Mouse (Mus musculus) gastrocnemius, postnatal 10 days (tissue): ENCODE data around the gene Avpi1. TPM values are rescaled to one million over a fixed set of nuclear protein-coding genes. Genes with fewer than 3 reads are reported as not detected.

Experiments
- DNase-seq: peaks from one replicate; pipeline ENCODE4 v3.0.0; 2021; ENCODE audit warnings: mixed read lengths
- total RNA-seq, 2 experiments: library from RNA; stranded (reverse); gene quantifications; 2 replicates each; pipeline ENCODE4 v1.2.3; 2021

Avpi1 gene
- total RNA-seq, 2 experiments from 2014 or later: 8.3 to 10.3 TPM

DNA sequence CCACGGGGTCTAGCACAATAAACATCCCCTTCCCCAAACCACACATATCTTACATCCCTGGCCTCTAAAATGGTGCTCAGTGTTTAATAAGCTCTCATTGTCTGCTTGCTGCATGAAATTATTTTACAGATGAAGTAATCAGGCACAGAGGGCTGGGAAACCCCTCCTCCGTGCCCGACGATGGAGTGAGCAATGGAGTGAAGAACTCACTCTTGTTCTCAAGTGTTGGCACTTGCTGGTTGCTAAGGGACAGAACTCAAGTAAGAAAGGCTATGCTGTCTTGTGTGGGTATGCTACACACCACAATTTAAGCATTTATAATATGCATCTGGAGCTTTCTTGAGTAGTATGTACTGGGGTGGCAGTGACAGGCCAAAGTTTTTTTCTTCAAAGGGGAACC lies 16.4 kb upstream of the Avpi1 start:
- no peak for DNase-seq

DNA sequence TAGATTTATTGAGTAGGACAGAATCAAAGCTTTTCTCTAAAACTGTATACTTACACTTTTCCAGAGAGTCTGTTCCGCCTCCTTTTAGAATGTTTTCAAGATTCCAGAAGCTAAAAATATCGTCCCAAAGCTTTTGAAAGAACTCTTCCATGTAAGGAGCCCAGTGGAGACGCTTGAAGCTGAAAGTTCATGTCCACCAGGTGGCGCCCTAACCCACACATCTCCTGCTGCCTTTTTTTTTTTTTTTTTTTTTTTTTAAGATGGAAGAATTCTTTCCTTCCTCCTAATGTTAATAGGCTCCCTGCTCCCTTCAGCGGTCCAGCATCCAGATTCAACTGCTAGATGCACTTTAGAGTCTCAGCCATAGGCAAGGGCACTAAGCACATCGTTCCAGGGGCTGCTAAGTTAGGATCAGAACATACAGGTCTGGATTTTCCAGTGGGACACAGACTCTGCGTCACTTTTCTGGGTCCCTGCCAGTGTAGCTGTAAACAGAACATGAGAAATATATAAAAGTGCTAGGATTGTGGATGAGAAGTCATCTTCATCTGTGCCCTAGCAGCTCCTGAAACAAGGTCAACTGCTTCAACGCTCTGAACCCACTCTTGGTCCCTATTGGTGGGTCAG lies 15.8 kb upstream of the Avpi1 start:
- DNase-seq: peak; percentile 91

DNA sequence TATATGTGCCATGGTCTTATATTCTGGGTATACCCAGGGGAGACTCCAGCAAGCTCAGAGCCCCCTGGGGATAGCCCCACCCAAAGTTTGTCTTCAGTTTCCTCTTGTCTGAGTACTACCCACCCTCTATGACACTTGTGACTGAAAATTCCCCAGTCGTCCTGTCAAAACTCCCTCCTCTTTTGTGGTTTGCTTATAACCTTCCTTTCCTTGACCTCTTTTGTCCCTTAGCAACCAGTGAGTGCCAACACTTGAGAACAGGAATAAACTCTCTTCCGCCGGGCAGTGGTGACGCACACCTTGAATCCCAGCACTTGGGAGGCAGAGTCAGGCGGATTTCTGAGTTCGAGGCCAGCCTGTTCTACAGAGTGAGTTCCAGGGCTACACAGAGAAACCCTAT lies 15.2 kb upstream of the Avpi1 start:
- no peak for DNase-seq

DNA sequence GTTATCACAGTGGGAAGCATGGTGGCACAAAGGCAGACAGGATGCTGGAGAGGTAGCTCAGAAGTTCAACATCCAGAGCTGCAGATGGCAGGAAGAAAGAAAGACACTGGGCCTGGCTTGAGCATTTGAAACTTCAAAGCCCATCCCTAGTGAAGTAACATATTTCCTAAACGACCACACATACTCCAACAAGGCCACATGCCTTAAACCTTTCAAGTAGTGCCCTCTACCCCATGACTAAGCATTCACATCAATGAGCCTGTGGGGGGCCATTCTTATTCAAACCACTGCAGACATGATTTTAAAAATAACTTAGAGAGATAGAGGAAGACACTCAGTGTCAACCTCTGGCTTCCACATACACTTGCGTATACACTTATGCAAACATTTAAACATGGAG lies 13.9 kb upstream of the Avpi1 start:
- no peak for DNase-seq

DNA sequence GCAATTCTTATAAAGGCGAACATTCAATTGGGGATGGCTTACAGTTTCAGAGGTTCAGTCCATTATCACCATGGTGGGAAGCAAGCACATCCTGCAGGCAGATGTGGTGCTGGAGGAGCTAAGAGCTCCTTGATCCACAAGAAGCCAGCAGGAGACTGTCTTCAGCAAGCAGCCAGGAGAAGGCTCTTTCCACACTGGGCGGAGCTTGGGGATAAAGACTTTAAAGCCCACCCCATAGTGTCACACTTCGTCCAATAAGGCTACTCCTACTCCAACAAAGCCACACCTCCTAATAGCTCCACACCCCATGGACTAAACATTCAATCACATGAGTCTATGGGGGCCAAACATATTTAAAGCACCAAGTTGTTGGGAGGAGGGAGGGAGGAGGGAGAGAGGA lies 13.1 kb upstream of the Avpi1 start:
- DNase-seq: no peak

DNA sequence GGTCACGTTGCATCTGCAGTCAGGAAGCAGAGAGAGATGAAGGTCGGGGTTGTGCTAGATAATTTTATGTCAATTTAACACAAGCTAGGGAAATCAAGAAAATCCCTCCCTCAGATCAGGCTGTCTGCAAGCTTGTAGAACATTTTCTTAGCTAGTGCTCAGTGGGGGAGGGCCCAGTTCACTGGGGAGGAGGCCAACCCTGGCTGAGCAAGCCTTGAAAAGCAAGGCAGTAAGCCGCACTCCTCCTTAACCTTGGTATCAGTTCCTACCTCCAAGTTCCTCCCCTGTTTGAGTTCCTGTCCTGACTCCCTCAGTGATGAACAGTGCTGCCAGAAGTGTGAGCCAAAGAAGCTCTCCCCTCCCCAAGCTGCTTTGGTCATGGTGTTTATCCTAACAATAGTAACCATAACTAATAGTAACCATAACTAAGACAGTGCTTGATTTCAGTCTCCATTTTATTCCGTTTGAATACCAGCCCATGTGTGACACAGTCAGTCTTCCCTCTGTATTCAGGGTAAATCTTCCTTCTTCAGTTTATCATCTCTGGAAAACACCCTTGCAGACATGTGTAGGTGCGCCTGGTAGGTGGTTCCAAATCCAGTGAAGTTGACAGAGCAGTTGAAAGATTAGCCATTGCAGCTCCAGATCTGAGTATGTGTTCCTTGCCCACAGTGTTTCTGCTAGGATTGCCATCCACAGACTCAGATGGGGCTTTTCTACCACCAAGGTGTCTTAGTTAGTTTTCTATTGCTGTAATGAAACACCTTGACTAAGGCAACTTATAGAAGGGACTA lies 11.1 kb upstream of the Avpi1 start:
- DNase-seq: no peak

DNA sequence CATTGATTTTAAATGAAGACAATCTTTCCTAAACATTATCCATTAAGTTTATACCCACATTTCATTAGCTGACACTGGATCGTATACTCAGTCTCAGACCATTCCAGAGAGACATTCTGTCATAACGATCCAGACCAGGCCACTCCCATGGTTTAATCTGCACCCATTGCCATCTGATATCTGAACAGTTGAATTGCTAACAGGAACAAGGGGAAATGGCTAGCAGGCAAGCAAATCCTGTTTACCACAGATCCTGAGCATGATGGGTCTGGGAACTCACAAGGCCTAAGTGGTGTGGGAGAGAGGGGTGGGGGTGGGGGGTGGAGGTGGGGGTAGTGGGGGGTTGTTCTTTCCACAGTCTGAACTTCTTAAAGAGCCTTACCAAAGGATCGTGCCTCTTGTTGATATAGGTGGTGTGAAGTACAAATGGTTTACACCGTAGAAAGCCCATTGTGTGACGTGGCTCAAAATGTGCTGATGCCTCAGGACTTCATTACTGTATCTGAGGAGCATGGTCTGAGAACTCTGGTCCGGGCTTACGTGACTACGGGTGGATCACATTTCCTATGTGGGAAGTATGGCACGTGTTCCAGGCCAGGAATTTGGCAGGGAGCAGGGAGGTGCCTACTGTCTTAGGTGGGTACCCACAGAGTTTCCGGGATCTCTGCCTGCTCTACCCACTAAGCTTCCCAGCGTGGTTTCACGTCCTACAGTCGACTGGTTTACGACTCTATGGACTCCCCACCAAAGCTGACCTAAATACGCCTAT lies 9.8 kb upstream of the Avpi1 start:
- DNase-seq: no peak

DNA sequence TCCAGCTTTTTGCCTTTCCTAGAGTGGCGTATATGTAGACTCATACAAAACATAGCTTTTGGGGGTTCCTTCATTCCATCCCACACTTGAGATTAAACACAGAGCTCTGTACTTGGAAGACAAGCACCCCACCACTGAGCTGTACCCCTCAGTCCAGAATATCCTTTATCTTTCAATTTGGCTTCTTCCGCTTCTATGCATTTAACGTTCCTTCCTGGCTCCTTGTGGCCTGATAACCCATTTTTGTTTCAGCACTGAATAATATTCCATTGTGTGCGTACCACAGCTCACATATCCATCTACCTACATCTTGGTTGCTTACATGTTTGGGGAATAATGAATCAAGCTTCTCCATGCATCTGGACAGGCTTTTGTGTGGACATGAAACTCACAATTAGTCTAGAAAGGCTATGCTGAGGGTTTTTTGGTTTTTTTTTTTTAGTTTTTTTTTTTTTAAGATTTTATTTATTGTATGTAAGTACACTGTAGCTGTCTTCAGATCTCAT lies 8.4 kb upstream of the Avpi1 start:
- DNase-seq: no peak

DNA sequence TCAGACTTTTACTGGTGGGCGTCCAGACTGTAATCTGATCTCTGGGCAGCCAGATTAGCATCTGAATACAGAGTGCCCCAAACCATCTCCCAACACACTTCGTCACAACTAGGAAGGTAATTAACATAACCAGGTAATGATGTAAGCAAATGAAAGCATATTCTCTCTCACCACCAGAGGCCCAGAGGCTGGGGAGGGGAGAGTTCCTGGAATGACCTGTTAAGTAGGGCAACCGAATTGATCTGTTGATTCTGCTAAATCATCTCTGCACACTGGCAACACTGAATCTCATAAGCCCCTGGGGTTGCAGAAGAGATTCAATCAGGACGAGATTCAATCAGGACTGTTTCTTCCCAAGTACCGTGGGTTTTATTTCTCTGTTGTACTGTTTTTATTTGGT lies 7.3 kb upstream of the Avpi1 start:
- DNase-seq: no peak

DNA sequence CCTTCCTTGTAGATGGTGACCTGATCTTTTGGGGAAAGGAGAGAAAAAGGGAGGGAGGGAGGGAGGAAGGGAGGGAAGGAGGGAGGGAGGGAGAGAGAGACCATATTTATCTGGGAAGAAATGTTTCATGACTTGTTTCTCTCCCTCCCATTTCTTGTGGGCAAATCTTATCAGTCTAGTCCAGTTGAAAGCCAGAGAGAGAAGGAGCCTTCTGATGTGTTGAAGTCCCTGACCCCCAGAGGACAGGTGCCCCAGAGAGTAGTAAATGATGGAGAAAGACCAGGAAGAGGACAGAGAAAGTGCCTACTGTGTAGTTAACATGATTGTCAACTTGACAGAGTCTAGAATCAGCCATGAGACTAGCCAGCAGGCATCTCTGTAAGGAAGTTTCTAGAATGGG lies 6.2 kb upstream of the Avpi1 start:
- no peak for DNase-seq

DNA sequence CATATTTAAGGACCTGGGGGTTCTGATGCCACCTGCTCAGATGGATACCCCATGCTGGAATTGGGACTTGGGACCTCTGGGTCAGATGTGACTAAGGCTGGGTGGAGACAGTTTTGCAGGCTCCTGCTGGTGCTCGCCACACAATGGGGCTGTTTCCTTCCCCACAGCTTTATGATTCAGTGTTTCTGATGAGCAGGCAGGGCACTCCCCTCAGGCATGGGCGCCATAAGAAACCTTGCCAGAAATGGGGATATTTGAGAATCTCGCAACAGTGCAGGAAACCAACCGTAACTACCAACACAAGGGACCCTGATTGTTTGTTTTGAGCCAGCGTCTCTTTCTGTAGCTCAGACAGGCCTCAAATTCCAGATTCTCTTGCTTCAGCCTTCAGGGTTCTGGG lies 2.2 kb upstream of the Avpi1 start:
- no peak for DNase-seq

DNA sequence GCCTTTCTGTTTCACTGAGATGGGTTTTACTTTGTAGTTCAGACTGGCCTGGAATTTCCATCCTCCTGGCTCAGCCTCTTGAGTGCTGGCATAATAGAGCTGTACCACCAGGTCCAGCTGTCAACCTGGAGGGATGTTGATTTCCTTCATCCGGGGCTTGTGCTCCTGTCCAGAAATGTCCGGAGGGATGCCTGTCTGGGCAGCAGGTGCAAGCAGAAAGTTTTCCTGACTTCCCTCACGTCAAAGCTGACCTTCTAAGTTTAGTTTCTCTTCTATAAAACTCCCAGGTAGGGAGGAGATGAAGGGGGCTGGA lies 1.4 kb upstream of the Avpi1 start:
- no peak for DNase-seq

DNA sequence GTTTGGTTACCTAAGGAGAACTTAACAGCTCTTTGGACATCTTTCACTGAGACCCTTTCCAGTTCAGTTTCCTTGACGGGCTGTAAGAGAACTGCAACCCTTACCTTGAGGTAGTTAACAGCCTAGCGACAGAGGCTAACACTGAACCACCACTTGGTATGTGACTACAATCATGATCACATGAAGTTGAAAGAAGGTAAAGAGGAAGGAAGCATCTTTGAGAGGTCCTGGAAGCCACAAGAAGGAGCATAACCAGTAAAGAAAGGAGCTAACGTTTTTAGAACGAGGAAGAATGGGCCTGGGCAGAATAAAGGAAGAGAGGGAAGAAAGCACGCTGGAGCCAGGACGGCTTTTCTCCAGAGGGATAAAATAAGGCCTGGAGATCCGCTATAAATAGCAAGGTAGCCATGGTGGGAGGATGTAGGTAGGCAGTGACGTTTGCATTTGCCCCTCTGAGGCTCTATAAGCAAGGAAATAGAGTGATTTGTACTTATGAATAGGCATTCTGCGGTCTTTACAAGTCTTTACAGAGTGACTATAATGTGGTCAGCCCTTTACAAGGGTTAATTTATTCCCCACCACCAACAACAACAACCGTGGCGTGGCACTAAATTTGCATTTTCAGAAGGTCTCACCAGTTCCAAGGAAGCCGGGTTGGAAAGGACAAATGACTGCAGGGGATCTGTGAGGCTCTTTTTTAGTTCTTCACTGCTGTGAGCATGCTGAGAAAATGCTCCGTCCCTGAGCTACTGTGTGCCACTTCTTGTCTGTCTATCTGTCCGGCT lies 842 bp upstream of the Avpi1 start:
- DNase-seq: no peak

DNA sequence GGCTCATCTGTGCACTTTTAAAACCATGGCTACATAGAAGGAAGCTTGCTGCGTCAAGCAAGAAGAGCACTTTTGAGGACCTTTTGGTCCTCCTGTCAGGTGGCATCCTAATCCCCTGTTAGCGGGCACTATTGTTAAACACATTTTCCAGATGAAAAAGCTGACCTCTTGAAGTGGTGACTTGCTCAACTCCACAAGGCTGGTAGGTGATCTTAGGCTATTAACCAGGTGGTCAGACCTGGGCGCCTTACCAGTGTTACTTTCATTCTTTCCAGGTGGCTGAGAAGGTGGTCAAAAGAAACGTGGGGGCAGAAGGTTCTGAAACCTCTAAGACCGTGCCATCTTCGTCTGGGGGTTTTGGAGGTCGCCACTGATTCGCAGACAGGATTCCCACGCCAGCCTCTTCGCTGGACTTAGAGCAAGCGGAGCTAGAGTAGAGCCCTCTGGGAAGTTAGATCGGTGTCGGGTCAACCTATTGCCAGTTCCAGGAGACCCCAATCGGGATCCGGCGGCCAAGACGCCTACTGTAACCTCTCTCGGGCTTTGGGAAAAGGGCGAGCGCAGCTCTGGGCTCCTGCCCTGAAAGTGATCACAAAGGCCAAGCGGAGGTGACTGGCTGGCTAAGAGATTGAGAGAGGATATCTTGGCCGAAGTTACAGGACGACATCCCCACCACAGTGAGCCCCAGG lies 663 bp downstream of the Avpi1 start:
- no peak for DNase-seq

DNA sequence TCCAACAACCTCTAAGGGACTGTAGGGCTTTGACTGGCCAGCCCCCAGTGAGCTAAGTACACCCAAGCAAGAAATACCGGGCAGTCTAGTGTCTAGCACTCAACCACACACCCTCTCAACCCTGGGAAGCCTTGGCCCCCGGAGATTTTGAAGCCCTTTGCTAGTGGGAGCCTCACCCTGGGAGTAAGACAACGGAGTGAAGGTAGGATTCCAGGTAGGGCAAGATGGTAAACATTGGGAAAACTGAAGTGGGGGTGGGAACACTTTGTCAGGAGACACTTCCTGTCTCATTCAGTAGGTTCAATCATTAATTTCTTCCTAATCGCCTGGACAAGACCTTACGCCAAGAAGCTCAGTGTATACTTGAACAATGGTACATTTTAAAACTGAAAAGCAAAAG lies 1.8 kb downstream of the Avpi1 start:
- DNase-seq: no peak

DNA sequence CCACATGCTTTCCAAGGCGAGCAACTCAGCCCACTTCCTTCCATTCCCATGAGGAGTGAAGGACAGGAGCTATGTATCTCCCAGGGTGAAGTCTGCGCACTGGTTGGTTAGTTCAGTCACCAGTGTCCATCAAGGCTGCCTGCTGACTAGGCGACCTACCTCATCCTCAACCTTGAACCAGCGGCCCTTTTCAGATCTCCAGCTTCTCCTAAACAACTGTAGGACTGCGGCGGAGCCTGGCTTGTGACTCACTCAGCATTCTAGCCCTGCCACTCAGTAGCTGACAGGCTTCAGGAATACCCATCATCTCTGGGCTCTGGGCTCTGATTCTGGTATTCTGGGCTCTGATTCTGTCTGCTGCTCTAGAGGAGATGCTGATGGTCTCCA lies 2.6 kb downstream of the Avpi1 start:
- no peak for DNase-seq

DNA sequence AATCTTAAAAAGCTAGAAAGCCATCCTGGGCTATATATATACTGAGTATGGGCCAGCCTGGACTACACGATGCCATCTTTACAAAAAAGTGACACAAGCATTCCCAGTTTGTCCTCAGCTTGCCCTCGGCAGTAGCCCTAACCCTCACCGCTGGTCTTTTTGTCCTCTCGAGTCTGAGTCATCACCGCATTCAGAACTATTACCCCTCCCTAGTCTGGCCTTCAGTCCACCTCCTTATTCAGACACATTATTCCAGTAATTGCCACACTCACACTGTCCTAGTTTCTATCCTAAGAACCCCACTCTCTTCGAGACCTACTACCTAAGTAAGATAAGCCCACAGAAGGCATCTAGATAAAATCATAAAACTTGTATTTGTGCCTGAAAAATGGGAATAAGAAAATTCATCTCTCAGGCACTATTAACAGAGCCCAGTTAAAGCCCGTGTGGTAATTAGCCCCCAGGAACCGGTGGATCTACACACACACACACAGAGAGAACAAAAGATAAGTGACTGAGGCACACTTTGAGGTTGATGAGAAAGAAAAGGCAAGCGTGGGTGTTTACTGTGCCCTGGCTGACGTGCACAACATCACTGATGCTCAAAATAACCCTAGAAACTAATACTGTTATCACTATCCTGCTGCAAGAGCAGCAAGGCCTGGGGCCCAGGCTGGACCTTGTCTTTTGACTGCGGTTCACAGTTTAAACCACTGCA lies 3.2 kb downstream of the Avpi1 start:
- no peak for DNase-seq

DNA sequence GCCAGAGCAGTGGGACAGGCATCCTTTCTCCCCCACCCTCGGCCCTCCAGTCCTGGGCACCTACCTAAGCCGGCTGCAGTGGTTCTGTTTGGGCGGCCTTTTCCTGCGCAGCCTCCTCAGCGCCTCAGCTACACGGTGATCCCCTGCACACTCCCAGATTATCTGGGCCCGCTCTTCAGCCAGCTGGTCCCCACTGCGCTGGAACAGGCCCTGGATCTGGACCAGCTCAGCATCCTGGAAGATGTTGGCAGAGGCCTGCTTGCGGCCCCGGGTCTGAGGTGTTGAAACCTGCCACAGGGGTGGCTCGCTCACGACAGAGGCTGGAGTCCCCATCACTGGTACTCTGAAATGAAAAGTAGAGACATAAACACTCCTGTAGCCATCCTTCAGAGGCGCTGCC lies 4.2 kb downstream of the Avpi1 start:
- DNase-seq: no peak

DNA sequence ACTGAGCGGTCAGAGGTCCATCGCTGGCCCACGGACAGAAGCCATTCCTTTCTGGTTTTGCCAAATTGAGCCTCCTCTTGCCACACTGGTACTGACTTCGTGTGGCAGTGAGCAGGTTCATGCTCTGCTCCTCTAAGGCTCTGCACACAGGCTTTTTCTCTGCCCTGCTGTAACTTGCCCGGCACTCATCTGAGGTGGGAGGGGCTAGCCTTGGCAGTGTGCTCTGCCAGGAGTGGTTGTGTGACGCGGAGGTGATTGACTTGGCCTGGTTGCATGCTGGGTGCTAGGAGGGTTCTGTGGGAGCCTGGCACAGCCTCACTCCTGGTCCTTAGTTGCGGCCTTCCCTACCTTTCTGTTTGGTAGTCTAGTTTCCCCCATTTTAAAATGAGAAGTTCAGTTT lies 8.4 kb downstream of the Avpi1 start:
- DNase-seq: no peak

DNA sequence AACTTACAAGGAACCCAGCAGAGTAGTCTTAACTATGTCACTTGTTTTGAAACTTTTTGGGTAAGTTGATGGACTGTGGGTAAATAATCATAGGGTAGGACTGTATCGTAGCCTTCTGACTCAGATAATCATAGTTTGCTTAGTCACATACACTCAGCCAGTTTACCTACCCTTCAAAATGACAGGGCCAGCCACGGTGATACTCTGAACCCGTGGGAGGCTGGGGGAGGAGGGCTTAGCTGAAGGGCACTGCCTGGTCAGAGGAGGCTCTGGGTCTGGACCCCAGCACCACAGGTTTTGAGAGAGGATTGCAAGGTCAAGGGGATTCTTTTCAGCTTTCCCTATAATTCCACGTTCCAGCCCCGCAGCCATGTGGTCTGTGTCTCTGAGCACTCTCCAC lies 10.3 kb downstream of the Avpi1 start:
- DNase-seq: no peak

DNA sequence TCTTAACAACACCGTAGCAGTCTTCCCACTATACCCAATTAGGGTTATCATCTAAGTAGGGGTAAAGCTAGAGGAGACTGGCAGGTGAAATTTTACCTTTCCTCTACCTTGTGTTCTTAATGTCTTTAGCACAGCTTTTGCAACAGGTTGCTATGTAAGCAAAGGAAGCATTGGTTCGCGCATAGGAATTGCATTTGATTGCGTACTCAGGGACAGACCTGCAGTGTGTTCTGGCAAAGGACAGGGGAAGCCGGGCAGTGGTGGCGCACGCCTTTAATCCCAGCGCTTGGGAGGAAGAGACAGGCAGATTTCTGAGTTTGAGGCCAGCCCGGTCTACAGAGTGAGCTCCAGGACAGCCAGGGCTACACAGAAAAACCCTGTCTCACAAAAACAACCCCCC lies 10.7 kb downstream of the Avpi1 start:
- no peak for DNase-seq
